Mouse (Mus musculus): ENCODE measurements at regions not wholly inside any gene's neighbourhood (a gene's known extent, or its start where the extent isn't known, plus 50 kb on each side); places are given as distances from the start of the nearest gene placed in this dataset.
"Not testable (repeated sequence)": the region's sequence is repeated elsewhere in the genome, so short reads cannot be mapped to it uniquely, and the experiment has no call there.

GRCm38 (mm10) chr12:22745556-22745955 lies 1034.5 kb downstream of the Gm10330 start:
- peak; percentile 9 for DNase-seq

GRCm38 (mm10) chr12:22745067-22745466 lies 1035.0 kb downstream of the Gm10330 start:
- H3K36me3 ChIP-seq (replicated peaks; ENCODE audit: insufficient read depth, low read length); H3K27ac ChIP-seq (ENCODE audit: low read depth); H3K4me3 ChIP-seq (ENCODE audit: low read depth, low read length); H3K4me2 ChIP-seq (ENCODE audit: low read depth, low read length); ATAC-seq; H3K4me1 ChIP-seq (ENCODE audit: insufficient read depth); H3K9ac ChIP-seq (replicated peaks); H3K27me3 ChIP-seq (ENCODE audit: insufficient read depth, low read length); H3K9me3 ChIP-seq (ENCODE audit: low read length): not testable (repeated sequence)
- DNase-seq, result peak; percentile 4
- WGBS (ENCODE audit: insufficient replicate concordance), result 6% methylated on average over 19 of the region's 43 CpGs

More at GRCm38 (mm10) chr12:22745556-22745955, 1034.5 kb downstream of the Gm10330 start:
- not testable (repeated sequence) for H3K9me3 ChIP-seq (ENCODE audit: low read length); H3K27me3 ChIP-seq (ENCODE audit: insufficient read depth, low read length); H3K9ac ChIP-seq (replicated peaks); H3K4me2 ChIP-seq (ENCODE audit: low read depth, low read length); H3K36me3 ChIP-seq (replicated peaks; ENCODE audit: insufficient read depth, low read length); H3K27ac ChIP-seq (ENCODE audit: low read depth); ATAC-seq; H3K4me3 ChIP-seq (ENCODE audit: low read depth, low read length); H3K4me1 ChIP-seq (ENCODE audit: insufficient read depth)
- WGBS (ENCODE audit: insufficient replicate concordance), result 4% methylated on average over 10 of the region's 40 CpGs
